Mouse (Mus musculus) stomach, embryonic 15.5 days (tissue): ENCODE data around the gene Fam240a. TPM values are rescaled to one million over a fixed set of nuclear protein-coding genes. Genes with fewer than 3 reads are reported as not detected.

ENCODE experiments used
- ATAC-seq: fragments of 200-750 bp; cut with Nextera tagmentation; 2 replicates; pipeline ENCODE4 v1.8.0; 2017; ENCODE audit warnings: low read depth, moderate number of reproducible peaks, moderate TSS enrichment; ENCODE audit not compliant: insufficient read depth, low FRiP score
- H3K27ac ChIP-seq: fragments of 300-500 bp; sonication (generic); 2 replicates; pipeline ENCODE4 v1.5.1; 2015; ENCODE audit warnings: mild to moderate bottlenecking, inconsistent platforms
- H3K27me3 ChIP-seq: fragments of 300-500 bp; sonication (generic); replicated peaks from 2 replicates; pipeline ENCODE4 v1.6.1; 2015; ENCODE audit warnings: inconsistent platforms
- H3K36me3 ChIP-seq: fragments of 300-500 bp; sonication (generic); 2 replicates; pipeline ENCODE4 v1.6.1; 2015; ENCODE audit warnings: inconsistent platforms
- H3K4me1 ChIP-seq: fragments of 300-500 bp; sonication (generic); 2 replicates; pipeline ENCODE4 v1.6.1; 2015; ENCODE audit warnings: inconsistent platforms
- H3K4me2 ChIP-seq: fragments of 300-500 bp; sonication (generic); 2 replicates; pipeline ENCODE4 v1.6.1; 2015; ENCODE audit warnings: mild to moderate bottlenecking, inconsistent platforms
- H3K4me3 ChIP-seq: fragments of 300-500 bp; sonication (generic); replicated peaks from 2 replicates; pipeline ENCODE4 v1.5.1; 2015; ENCODE audit warnings: inconsistent platforms
- H3K9ac ChIP-seq: fragments of 300-500 bp; sonication (generic); 2 replicates; pipeline ENCODE4 v1.6.1; 2015; ENCODE audit warnings: inconsistent platforms
- H3K9me3 ChIP-seq: fragments of 300-500 bp; sonication (generic); 2 replicates; pipeline ENCODE4 v1.6.1; 2016; ENCODE audit warnings: inconsistent platforms
- WGBS: fragments of 180-500 bp; shearing (Covaris S2); methylation state at CpG from one replicate; pipeline ENCODE4 v1.1.7; 2015; 5-methylcytosine and 5-hydroxymethylcytosine counted together
- polyA plus RNA-seq: library from polyadenylated mRNA; unstranded; fragments of >200 nt; fragmentation: Nextera tagmentation; extraction: Ambion mirVana; gene quantifications from 2 replicates; pipeline ENCODE4 v1.2.1, GENCODE M21; 2015

Fam240a gene
- polyA plus RNA-seq = not detected in 2 replicates

DNA sequence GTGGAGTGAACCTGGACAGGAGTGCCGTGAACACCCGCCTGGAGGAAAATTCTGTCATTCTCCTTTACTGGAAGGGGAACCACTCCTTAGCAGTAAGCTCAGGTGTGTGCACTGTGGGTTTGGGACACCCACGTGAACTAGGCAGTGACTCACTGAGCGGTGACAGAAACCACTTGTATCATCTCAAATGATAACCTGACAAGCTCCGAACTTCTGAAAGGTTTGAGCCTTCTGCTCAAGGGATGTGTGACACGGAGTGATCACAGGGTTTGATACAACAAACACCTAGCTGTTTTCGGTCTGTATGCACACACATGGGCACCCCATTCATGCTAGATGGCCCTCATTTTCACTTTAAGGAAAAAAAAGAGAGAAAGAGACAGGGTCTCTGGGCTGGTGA is at the start of gene Fam240a:
Gene Fam240a, minus strand, starts transcription at position 76 of the 400 bp plus-strand sequence.
- Histone ChIP-seq H3K36me3 (no peaks in the 10 kb centered on the region), H3K9me3 (no peaks in the 10 kb centered on the region), H3K4me3 (no peak within 1 kb of the TSS), H3K27me3 (no peaks in the 10 kb centered on the region), H3K4me1 (no peaks in the 10 kb centered on the region), H3K9ac (no peak within 1 kb of the TSS), H3K27ac (no peak within 1 kb of the TSS), H3K4me2 (no peak within 1 kb of the TSS)
- WGBS = 84% methylated on average over 7 of the region's 7 CpGs
- ATAC-seq = no peak

DNA sequence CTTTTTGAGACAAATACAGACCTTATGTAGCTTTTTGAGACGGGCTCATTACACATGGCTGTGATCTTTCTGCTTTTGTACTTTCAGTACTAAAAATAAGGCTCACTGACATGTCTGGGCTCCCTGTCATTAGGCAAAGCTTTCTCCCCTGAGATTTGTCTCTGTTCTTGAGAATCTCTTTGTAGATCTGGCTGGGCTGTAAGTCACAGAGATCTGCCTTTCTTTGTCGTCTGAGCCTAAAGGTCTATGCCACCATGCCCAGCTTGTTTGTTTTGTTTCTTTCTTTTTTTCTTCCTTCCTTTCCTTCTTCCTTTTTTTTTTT is 49.2 kb upstream of the Fam240a start:
- no peaks in the 10 kb centered on the region for H3K36me3 ChIP-seq
- H3K4me2 ChIP-seq = no peak overlapping the region
- ATAC-seq = no peak
- H3K27ac ChIP-seq = no peak overlapping the region
- H3K9ac ChIP-seq = no peak overlapping the region
- H3K4me3 ChIP-seq = no peak overlapping the region
- H3K4me1 ChIP-seq = no peaks in the 10 kb centered on the region
- 62% methylated on average over 2 of the region's 2 CpGs for WGBS
- no peaks in the 10 kb centered on the region for H3K9me3 ChIP-seq
- H3K27me3 ChIP-seq = no peaks in the 10 kb centered on the region

GRCm38 (mm10) chr9:110965062-110965909 is 48.6 kb upstream of the Fam240a start:
- no peak for ATAC-seq
- WGBS = 89% methylated on average over 22 of the region's 22 CpGs

GRCm38 (mm10) chr9:110963566-110964115 is 47.0 kb upstream of the Fam240a start:
- H3K36me3 ChIP-seq = no peaks in the 10 kb centered on the region
- H3K4me3 ChIP-seq = no peak overlapping the region
- no peaks in the 10 kb centered on the region for H3K9me3 ChIP-seq
- H3K4me2 ChIP-seq = no peak overlapping the region
- no peak overlapping the region for H3K9ac ChIP-seq
- H3K27ac ChIP-seq = no peak overlapping the region
- H3K27me3 ChIP-seq = no peaks in the 10 kb centered on the region
- no peaks in the 10 kb centered on the region for H3K4me1 ChIP-seq
- 84% methylated on average over 8 of the region's 8 CpGs for WGBS
- no peak for ATAC-seq

More at GRCm38 (mm10) chr9:110965062-110965909, 48.6 kb upstream of the Fam240a start:
- H3K9me3 ChIP-seq = no peaks in the 10 kb centered on the region
- no peak overlapping the region for H3K27ac ChIP-seq
- H3K36me3 ChIP-seq = no peaks in the 10 kb centered on the region
- H3K4me2 ChIP-seq = no peak overlapping the region
- no peak overlapping the region for H3K9ac ChIP-seq
- no peaks in the 10 kb centered on the region for H3K27me3 ChIP-seq
- no peak overlapping the region for H3K4me3 ChIP-seq
- no peaks in the 10 kb centered on the region for H3K4me1 ChIP-seq

DNA sequence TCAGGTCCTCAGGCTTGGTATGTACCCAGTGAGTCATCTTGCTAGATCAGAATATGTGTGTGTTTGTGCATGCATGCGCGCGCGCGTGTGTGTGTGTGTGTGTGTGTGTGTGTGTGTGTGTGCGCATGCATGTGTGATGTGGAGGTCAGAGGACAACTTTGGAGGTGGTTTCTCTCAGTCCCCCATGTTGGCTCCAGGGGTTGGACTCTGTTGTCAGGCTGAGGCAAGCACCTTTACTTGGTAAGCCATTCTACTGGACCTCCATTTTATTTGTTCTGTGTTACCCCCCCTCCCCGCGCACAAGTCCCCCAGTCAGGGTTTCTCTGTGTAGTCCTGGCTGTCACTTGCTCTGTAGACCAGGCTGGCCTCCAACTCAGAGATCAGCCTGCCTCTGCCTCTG is 44.7 kb upstream of the Fam240a start:
- H3K9ac ChIP-seq = no peak overlapping the region
- no peak overlapping the region for H3K27ac ChIP-seq
- no peaks in the 10 kb centered on the region for H3K9me3 ChIP-seq
- no peaks in the 10 kb centered on the region for H3K27me3 ChIP-seq
- H3K4me3 ChIP-seq = no peak overlapping the region
- H3K4me2 ChIP-seq = no peak overlapping the region
- 97% methylated on average over 8 of the region's 8 CpGs for WGBS
- no peaks in the 10 kb centered on the region for H3K4me1 ChIP-seq
- no peak for ATAC-seq
- H3K36me3 ChIP-seq = no peaks in the 10 kb centered on the region

- Histone ChIP-seq H3K9ac (no peak overlapping the region), H3K27me3 (no peaks in the 10 kb centered on the region), H3K4me3 (no peak overlapping the region), H3K27ac (no peak overlapping the region), H3K4me1 (no peaks in the 10 kb centered on the region), H3K9me3 (no peaks in the 10 kb centered on the region), H3K36me3 (no peaks in the 10 kb centered on the region), H3K4me2 (no peak overlapping the region)
- WGBS = 81% methylated on average over 13 of the region's 13 CpGs
- ATAC-seq = no peak
Measured at GRCm38 (mm10) chr9:110960230-110961149, 43.8 kb upstream of the Fam240a start.

DNA sequence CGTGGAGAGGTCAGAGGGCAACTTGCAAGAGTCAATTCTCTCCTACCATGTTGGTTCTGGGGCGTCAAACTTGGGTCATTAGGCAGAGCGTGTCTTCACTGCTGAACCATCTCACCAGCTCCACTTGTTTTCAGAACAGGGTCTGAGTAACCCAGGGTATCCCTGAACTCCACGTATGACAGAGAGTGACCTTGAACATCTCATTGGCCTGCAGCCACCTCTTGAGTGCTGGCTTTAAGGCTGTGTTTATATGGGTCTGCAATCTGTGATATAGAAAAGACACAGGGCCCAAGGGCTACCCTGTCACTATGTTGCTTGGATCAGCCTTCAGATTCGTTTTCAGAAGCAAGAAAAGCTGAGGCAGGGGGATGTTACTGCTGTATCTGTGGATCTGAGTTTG is 43.0 kb upstream of the Fam240a start:
- no peaks in the 10 kb centered on the region for H3K9me3 ChIP-seq
- 75% methylated on average over 5 of the region's 5 CpGs for WGBS
- no peak overlapping the region for H3K4me3 ChIP-seq
- no peak for ATAC-seq
- no peak overlapping the region for H3K9ac ChIP-seq
- H3K27me3 ChIP-seq = no peaks in the 10 kb centered on the region
- no peak overlapping the region for H3K27ac ChIP-seq
- H3K4me2 ChIP-seq = no peak overlapping the region
- no peaks in the 10 kb centered on the region for H3K4me1 ChIP-seq
- H3K36me3 ChIP-seq = no peaks in the 10 kb centered on the region

GRCm38 (mm10) chr9:110955962-110956361 is 39.3 kb upstream of the Fam240a start:
- 88% methylated on average over 6 of the region's 6 CpGs for WGBS
- H3K4me2 ChIP-seq = no peak overlapping the region
- H3K4me1 ChIP-seq = 0 out of 2 replicates have a peak, but pooled peaks cover 6% of the 10 kb centered on the region
- H3K27ac ChIP-seq = no peak overlapping the region
- H3K27me3 ChIP-seq = peaks cover 13% of the 10 kb centered on the region; the same call in 1 of the 2 replicates
- no peak for ATAC-seq
- no peaks in the 10 kb centered on the region for H3K9me3 ChIP-seq
- no peak overlapping the region for H3K4me3 ChIP-seq
- H3K36me3 ChIP-seq = no peaks in the 10 kb centered on the region
- no peak overlapping the region for H3K9ac ChIP-seq

- no peaks in the 10 kb centered on the region for H3K9me3 ChIP-seq
- no peak overlapping the region for H3K9ac ChIP-seq
- no peaks in the 10 kb centered on the region for H3K36me3 ChIP-seq
- 36% methylated on average over 2 of the region's 2 CpGs for WGBS
- no peak overlapping the region for H3K4me2 ChIP-seq
- H3K27me3 ChIP-seq = peaks cover 13% of the 10 kb centered on the region; the same call in 1 of the 2 replicates
- H3K4me3 ChIP-seq = no peak overlapping the region
- no peak overlapping the region for H3K27ac ChIP-seq
- 0 out of 2 replicates have a peak, but pooled peaks cover 6% of the 10 kb centered on the region for H3K4me1 ChIP-seq
- no peak for ATAC-seq
Measured at GRCm38 (mm10) chr9:110954681-110955445, 38.2 kb upstream of the Fam240a start.

- Histone ChIP-seq H3K9me3 (no peaks in the 10 kb centered on the region), H3K9ac (no peak overlapping the region), H3K36me3 (no peaks in the 10 kb centered on the region), H3K27me3 (peaks cover 13% of the 10 kb centered on the region; the same call in 1 of the 2 replicates), H3K4me3 (peak overlapping the region; percentile 47), H3K27ac (no peak overlapping the region), H3K4me1 (0 out of 2 replicates have a peak, but pooled peaks cover 6% of the 10 kb centered on the region), H3K4me2 (peak overlapping the region; percentile 84)
- 1% methylated on average over 44 of the region's 44 CpGs for WGBS
- peak; percentile 35; the same call in 1 of the 2 replicates for ATAC-seq
Measured at GRCm38 (mm10) chr9:110953550-110954461, 37.1 kb upstream of the Fam240a start.
